In the genomic region with DNA sequence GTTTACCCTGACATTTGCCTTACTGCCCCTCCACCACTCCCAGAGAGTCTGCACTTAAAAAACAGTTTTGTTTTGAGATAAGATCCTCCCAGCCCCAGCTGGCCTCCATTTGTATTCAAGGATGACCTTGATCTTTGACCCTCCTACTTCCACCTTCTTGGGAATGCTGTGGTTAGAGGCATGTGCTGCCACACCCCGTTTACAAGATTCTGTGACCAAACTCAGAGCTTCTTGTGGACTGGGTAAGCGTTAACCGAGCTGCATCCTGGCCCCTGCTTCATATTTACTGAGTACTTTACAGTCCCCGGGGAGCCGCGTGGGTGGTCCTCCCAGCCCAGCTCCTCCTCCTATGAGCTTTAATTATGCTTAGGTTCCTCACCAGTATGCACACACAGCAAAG, we compare ENCODE assay signal across 14 mouse cellular contexts.
DNase-seq lines count a peak whose midpoint lies in the region; ATAC-seq and TF ChIP-seq lines count a peak whose summit lies in the region.
"Had no signal": no experiment of that assay in that cellular context is flagged by ENCODE, and none has a peak within 500 bp of the region (broad histone marks: within the 10 kb centered on the region; RNA-seq: fewer than 3 reads in every experiment).

No protein-coding gene starts in this region.

- intact Hi-C loops in left cerebral cortex, postnatal 14 days (cut with DNase I), result no loop called here

- H3K9me3 ChIP-seq in hindbrain, embryonic 11.5 days (ENCODE audit: control insufficient read depth, low read length), result no peaks in the 10 kb centered on the region
- no peaks in the 10 kb centered on the region for H3K9me3 ChIP-seq in hindbrain, embryonic 13.5 days
- no peaks in the 10 kb centered on the region for H3K9me3 ChIP-seq in ES-Bruce4 (replicated peaks; ENCODE audit: control insufficient read depth, insufficient read depth, low read length, poor library complexity, severe bottlenecking)
- no peaks in the 10 kb centered on the region for H3K9me3 ChIP-seq in embryonic facial prominence, embryonic 11.5 days (replicated peaks; ENCODE audit: control insufficient read depth, low read length)
- H3K9me3 ChIP-seq: hindbrain, embryonic 12.5 days; kidney, embryonic 15.5 days had no signal

- no peaks in the 10 kb centered on the region for H3K4me1 ChIP-seq in hindbrain, embryonic 11.5 days (replicated peaks; ENCODE audit: control insufficient read depth, insufficient read depth, low read length)
- H3K4me1 ChIP-seq in hindbrain, embryonic 13.5 days (replicated peaks), result peaks cover 15% of the 10 kb centered on the region; the same call in 1 of the 2 replicates
- peaks cover 35% of the 10 kb centered on the region for H3K4me1 ChIP-seq in ES-Bruce4 (ENCODE audit: control insufficient read depth, insufficient read depth, low read length)
- peaks cover 3% of the 10 kb centered on the region for H3K4me1 ChIP-seq in embryonic facial prominence, embryonic 11.5 days (ENCODE audit: control insufficient read depth, insufficient read depth, low read length)

- no peaks in the 10 kb centered on the region for H3K27me3 ChIP-seq in hindbrain, embryonic 11.5 days (ENCODE audit: control insufficient read depth, insufficient read depth, low read length)
- H3K27me3 ChIP-seq in hindbrain, embryonic 13.5 days, result no peaks in the 10 kb centered on the region
- H3K27me3 ChIP-seq in ES-Bruce4 (ENCODE audit: control insufficient read depth, insufficient read depth, low read length, poor library complexity, severe bottlenecking), result no peaks in the 10 kb centered on the region
- H3K27me3 ChIP-seq in embryonic facial prominence, embryonic 11.5 days (ENCODE audit: control insufficient read depth, insufficient read depth, low read length), result no peaks in the 10 kb centered on the region
- H3K27me3 ChIP-seq: hindbrain, embryonic 12.5 days; kidney, embryonic 15.5 days had no signal

- no peak for TF ChIP-seq CTCF in ES-Bruce4 (IDR thresholded peaks at IDR 0.05; ENCODE audit: low read depth, low read length)

- ATAC-seq in hindbrain, embryonic 11.5 days (ENCODE audit: low FRiP score), result no peak
- ATAC-seq in hindbrain, embryonic 13.5 days (ENCODE audit: low FRiP score), result no peak
- ATAC-seq in embryonic facial prominence, embryonic 11.5 days (replicated peaks; ENCODE audit: insufficient number of reproducible peaks, low FRiP score, low TSS enrichment, low read depth), result no peak
- ATAC-seq in activated CD4-positive, CD25-positive, alpha-beta regulatory T cell, adult 4 months, result no peak

- TF ChIP-seq POLR2A in ES-Bruce4 (IDR thresholded peaks at IDR 0.05; ENCODE audit: insufficient read depth, low read length), result no peak

- DNase-seq in hindbrain, embryonic 11.5 days (ENCODE audit: low spot score), result peak; percentile 31
- DNase-seq in 3134 (ENCODE audit: extremely low read depth, insufficient read length, low spot score), result peak; percentile 39
- peak; percentile 19 for DNase-seq in embryonic facial prominence, embryonic 11.5 days (ENCODE audit: low spot score)
- no peak for DNase-seq in left cerebral cortex, postnatal 14 days (ENCODE audit: low spot score in 2 of 2)
- DNase-seq in gastrocnemius, adult 18-20 months (ENCODE audit: low spot score), result no peak
- DNase-seq: adrenal gland, adult 8-10 months; cerebellum, postnatal 25 days; layer of hippocampus, postnatal 36 days had no signal

- H3K4me3 ChIP-seq in hindbrain, embryonic 11.5 days (ENCODE audit: low read depth, low read length), result no peak overlapping the region
- no peak overlapping the region for H3K4me3 ChIP-seq in hindbrain, embryonic 13.5 days
- H3K4me3 ChIP-seq in ES-Bruce4 (ENCODE audit: low read depth, low read length), result peak overlapping the region; percentile 16; the same call in 1 of the 2 replicates
- no peak overlapping the region for H3K4me3 ChIP-seq in embryonic facial prominence, embryonic 11.5 days (ENCODE audit: low read depth, low read length)
- H3K4me3 ChIP-seq: hindbrain, embryonic 12.5 days; kidney, embryonic 15.5 days had no signal

- WGBS in hindbrain, embryonic 11.5 days, result 51% methylated on average over 6 of the region's 6 CpGs
- WGBS in hindbrain, embryonic 13.5 days, result 36% methylated on average over 6 of the region's 6 CpGs
- 33% methylated on average over 6 of the region's 6 CpGs for WGBS in embryonic facial prominence, embryonic 11.5 days

- no peak overlapping the region for H3K9ac ChIP-seq in hindbrain, embryonic 11.5 days (ENCODE audit: low read depth, low read length)
- H3K9ac ChIP-seq in hindbrain, embryonic 13.5 days, result no peak overlapping the region
- 0 out of 2 replicates have a peak overlapping the region, but pooled peaks have one; percentile 0 for H3K9ac ChIP-seq in ES-Bruce4 (ENCODE audit: low read depth, poor library complexity, severe bottlenecking)
- no peak overlapping the region for H3K9ac ChIP-seq in embryonic facial prominence, embryonic 11.5 days (replicated peaks; ENCODE audit: low read length)
- H3K9ac ChIP-seq: hindbrain, embryonic 12.5 days; kidney, embryonic 15.5 days had no signal

- H3K27ac ChIP-seq in hindbrain, embryonic 11.5 days (ENCODE audit: low read depth, low read length), result no peak overlapping the region
- no peak overlapping the region for H3K27ac ChIP-seq in hindbrain, embryonic 13.5 days
- peak overlapping the region; percentile 97 for H3K27ac ChIP-seq in ES-Bruce4 (ENCODE audit: insufficient read depth, low read length)
- H3K27ac ChIP-seq in embryonic facial prominence, embryonic 11.5 days (replicated peaks; ENCODE audit: low read depth, low read length), result no peak overlapping the region
- H3K27ac ChIP-seq: hindbrain, embryonic 12.5 days; kidney, embryonic 15.5 days had no signal

- H3K36me3 ChIP-seq in hindbrain, embryonic 11.5 days (ENCODE audit: control insufficient read depth, insufficient read depth, low read length), result no peaks in the 10 kb centered on the region
- H3K36me3 ChIP-seq in hindbrain, embryonic 13.5 days, result peaks cover 68% of the 10 kb centered on the region
- no peaks in the 10 kb centered on the region for H3K36me3 ChIP-seq in ES-Bruce4 (ENCODE audit: control insufficient read depth, insufficient read depth, low read length, poor library complexity, severe bottlenecking)
- H3K36me3 ChIP-seq in embryonic facial prominence, embryonic 11.5 days (replicated peaks; ENCODE audit: control insufficient read depth, insufficient read depth, low read depth, low read length), result no peaks in the 10 kb centered on the region
- H3K36me3 ChIP-seq: kidney, embryonic 15.5 days had no signal

- H3K4me2 ChIP-seq in hindbrain, embryonic 11.5 days (replicated peaks; ENCODE audit: low read depth, low read length), result no peak overlapping the region
- no peak overlapping the region for H3K4me2 ChIP-seq in hindbrain, embryonic 13.5 days
- no peak overlapping the region for H3K4me2 ChIP-seq in embryonic facial prominence, embryonic 11.5 days (ENCODE audit: low read depth, low read length)
- H3K4me2 ChIP-seq: hindbrain, embryonic 12.5 days; kidney, embryonic 15.5 days; midbrain, embryonic 11.5 days had no signal

- peak; percentile 92 for TF ChIP-seq EP300 in ES-Bruce4 (IDR thresholded peaks at IDR 0.05; ENCODE audit: insufficient read depth, low read depth, low read length)

Comparison
In these comparisons a context has a peak if more than half of its experiments do, and no peak if none do; other contexts are left out.
1. DNase-seq: peak in hindbrain, embryonic 11.5 days (single experiment), 3134 (single experiment) and embryonic facial prominence, embryonic 11.5 days (single experiment); none in left cerebral cortex, postnatal 14 days (0 of 2) and gastrocnemius, adult 18-20 months (single experiment).